Mouse (Mus musculus) intestine, postnatal 0 days (tissue): ENCODE results near the gene Itsn1. TPM values are rescaled to one million over a fixed set of nuclear protein-coding genes. Genes with fewer than 3 reads are reported as not detected.

Experiments
- ATAC-seq: fragments of 200-750 bp; cut with Nextera tagmentation; 2 replicates; pipeline ENCODE4 v1.8.0; 2017; ENCODE audit warnings: mild to moderate bottlenecking, moderate TSS enrichment, moderate library complexity
- H3K27ac ChIP-seq: fragments of 300-500 bp; sonication (generic); 2 replicates; pipeline ENCODE4 v1.5.1; 2014; ENCODE audit warnings: mild to moderate bottlenecking, low read depth, low read length, moderate library complexity
- H3K27me3 ChIP-seq: fragments of 300-500 bp; sonication (generic); replicated peaks from 2 replicates; pipeline ENCODE4 v1.6.1; 2014; ENCODE audit warnings: low read length, mixed read lengths; ENCODE audit not compliant: control insufficient read depth, insufficient read depth
- H3K36me3 ChIP-seq: fragments of 300-500 bp; sonication (generic); 2 replicates; pipeline ENCODE4 v1.6.1; 2014; ENCODE audit warnings: mild to moderate bottlenecking, moderate library complexity; ENCODE audit not compliant: control insufficient read depth, insufficient read depth
- H3K4me1 ChIP-seq: fragments of 300-500 bp; sonication (generic); replicated peaks from 2 replicates; pipeline ENCODE4 v1.6.1; 2014; ENCODE audit warnings: antibody characterized with exemption, low read length, mixed read lengths; ENCODE audit not compliant: control insufficient read depth, insufficient read depth
- H3K4me2 ChIP-seq: fragments of 300-500 bp; sonication (generic); replicated peaks from 2 replicates; pipeline ENCODE4 v1.6.1; 2014; ENCODE audit warnings: low read depth, mild to moderate bottlenecking, moderate library complexity
- H3K4me3 ChIP-seq: fragments of 300-500 bp; sonication (generic); 2 replicates; pipeline ENCODE4 v1.5.1; 2014; ENCODE audit warnings: low read depth, low read length
- H3K9ac ChIP-seq: fragments of 300-500 bp; sonication (generic); 2 replicates; pipeline ENCODE4 v1.6.1; 2014; ENCODE audit warnings: mild to moderate bottlenecking, low read depth, low read length
- H3K9me3 ChIP-seq: fragments of 300-500 bp; sonication (generic); 2 replicates; pipeline ENCODE4 v1.6.1; 2016; ENCODE audit warnings: mixed run types; ENCODE audit not compliant: control insufficient read depth
- CTCF ChIP-seq: sonication (generic); IDR thresholded peaks from 2 replicates; pipeline ENCODE4 v1.5.1; 2016; ENCODE audit warnings: low read depth, mild to moderate bottlenecking, control low read depth, antibody characterized with exemption, moderate library complexity
- WGBS: fragments of 180-500 bp; shearing (Covaris S2); extraction: QIAGEN DNeasy Blood & Tissue Kit; methylation state at CpG from one replicate; pipeline ENCODE4 v1.1.7; 2014; 5-methylcytosine and 5-hydroxymethylcytosine counted together
- polyA plus RNA-seq: library from polyadenylated mRNA; unstranded; fragments of >200 nt; fragmentation: Nextera tagmentation; extraction: Ambion mirVana; gene quantifications from 2 replicates; pipeline ENCODE4 v1.2.1, GENCODE M21; 2015

The Itsn1 gene
- polyA plus RNA-seq, 1 experiment from 2014 or later = 6.2 TPM

- ATAC-seq = no peak
- Histone ChIP-seq H3K27ac (no peak overlapping the region), H3K9me3 (no peaks in the 10 kb centered on the region), H3K4me1 (no peaks in the 10 kb centered on the region), H3K4me2 (no peak overlapping the region), H3K36me3 (no peaks in the 10 kb centered on the region; the same call in none of the 2 replicates), H3K9ac (no peak overlapping the region), H3K27me3 (no peaks in the 10 kb centered on the region), H3K4me3 (no peak overlapping the region)
- no peak for TF ChIP-seq CTCF
- 76% methylated on average over 3 of the region's 3 CpGs for WGBS
Observed at GRCm38 (mm10) chr16:91780826-91781225, 51.7 kb downstream of the Itsn1 start.

GRCm38 (mm10) chr16:91783191-91783590 lies 54.1 kb downstream of the Itsn1 start:
- Histone ChIP-seq H3K36me3 (peaks cover 3% of the 10 kb centered on the region), H3K4me3 (no peak overlapping the region), H3K4me2 (no peak overlapping the region), H3K4me1 (no peaks in the 10 kb centered on the region), H3K9me3 (no peaks in the 10 kb centered on the region), H3K27me3 (no peaks in the 10 kb centered on the region), H3K9ac (no peak overlapping the region), H3K27ac (no peak overlapping the region)
- TF ChIP-seq CTCF = no peak
- ATAC-seq = no peak
- 88% methylated on average over 7 of the region's 7 CpGs for WGBS

GRCm38 (mm10) chr16:91784298-91784697 lies 55.2 kb downstream of the Itsn1 start:
- H3K27ac ChIP-seq = no peak overlapping the region
- ATAC-seq = no peak
- no peaks in the 10 kb centered on the region for H3K4me1 ChIP-seq
- H3K9ac ChIP-seq = no peak overlapping the region
- H3K4me3 ChIP-seq = no peak overlapping the region
- H3K4me2 ChIP-seq = no peak overlapping the region
- TF ChIP-seq CTCF = no peak
- H3K27me3 ChIP-seq = no peaks in the 10 kb centered on the region
- H3K9me3 ChIP-seq = no peaks in the 10 kb centered on the region
- H3K36me3 ChIP-seq = peaks cover 3% of the 10 kb centered on the region
- 54% methylated on average over 6 of the region's 6 CpGs for WGBS

- no peak for ATAC-seq
- Histone ChIP-seq H3K9me3 (no peaks in the 10 kb centered on the region), H3K36me3 (peaks cover 3% of the 10 kb centered on the region), H3K27me3 (no peaks in the 10 kb centered on the region), H3K27ac (no peak overlapping the region), H3K9ac (no peak overlapping the region), H3K4me3 (no peak overlapping the region), H3K4me2 (no peak overlapping the region), H3K4me1 (no peaks in the 10 kb centered on the region)
- WGBS = 74% methylated on average over 10 of the region's 10 CpGs
- no peak for TF ChIP-seq CTCF
Observed at GRCm38 (mm10) chr16:91786425-91786824, 57.3 kb downstream of the Itsn1 start.

GRCm38 (mm10) chr16:91789728-91790127 lies 60.6 kb downstream of the Itsn1 start:
- 57% methylated on average over 6 of the region's 6 CpGs for WGBS
- H3K27ac ChIP-seq = no peak overlapping the region
- H3K4me3 ChIP-seq = no peak overlapping the region
- H3K4me2 ChIP-seq = no peak overlapping the region
- H3K36me3 ChIP-seq = peaks cover 9% of the 10 kb centered on the region; the same call in 1 of the 2 replicates
- no peaks in the 10 kb centered on the region for H3K27me3 ChIP-seq
- ATAC-seq = no peak
- H3K4me1 ChIP-seq = no peaks in the 10 kb centered on the region
- no peak for TF ChIP-seq CTCF
- no peak overlapping the region for H3K9ac ChIP-seq
- H3K9me3 ChIP-seq = no peaks in the 10 kb centered on the region

GRCm38 (mm10) chr16:91792477-91793196 lies 63.6 kb downstream of the Itsn1 start:
- no peaks in the 10 kb centered on the region for H3K27me3 ChIP-seq
- H3K9ac ChIP-seq = no peak overlapping the region
- H3K9me3 ChIP-seq = no peaks in the 10 kb centered on the region
- no peaks in the 10 kb centered on the region for H3K4me1 ChIP-seq
- no peak for ATAC-seq
- peaks cover 21% of the 10 kb centered on the region; the same call in 1 of the 2 replicates for H3K36me3 ChIP-seq
- no peak for TF ChIP-seq CTCF
- no peak overlapping the region for H3K4me2 ChIP-seq
- H3K27ac ChIP-seq = no peak overlapping the region
- H3K4me3 ChIP-seq = no peak overlapping the region
- 78% methylated on average over 8 of the region's 8 CpGs for WGBS
